Mouse (Mus musculus): ENCODE data around the gene Mesp2.

DNA sequence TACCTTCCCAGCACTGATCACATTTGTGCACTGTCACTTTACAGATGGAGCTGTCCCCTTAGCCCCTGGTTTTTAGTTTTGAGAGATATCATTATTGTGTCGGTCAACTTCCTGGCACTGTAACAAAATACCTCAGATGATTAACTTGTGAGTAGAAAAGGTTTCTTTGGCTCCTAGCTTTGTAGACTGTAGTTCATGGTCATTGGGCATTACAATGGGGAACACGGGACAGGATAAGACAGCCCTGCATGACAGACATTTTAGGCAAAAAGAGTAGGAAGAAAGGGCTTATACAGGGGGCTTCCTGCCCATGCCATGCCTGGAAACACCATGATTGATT is 28.0 kb upstream of the Mesp2 start:
- TF ChIP-seq CTCF (IDR thresholded peaks at IDR 0.05; ENCODE audit: insufficient read depth, low read length): no peak
- TF ChIP-seq POLR2A (IDR thresholded peaks at IDR 0.05; ENCODE audit: borderline replicate concordance, extremely low read depth, low read depth, low read length): no peak
